Mouse (Mus musculus) small intestine, adult 2 months (tissue): Measurements from ENCODE around the gene Slc7a5.

ENCODE experiments used
- CTCF ChIP-seq: fragments of 200-500 bp; IDR thresholded peaks from 2 replicates; pipeline ENCODE4 v1.5.1; 2012; ENCODE audit warnings: low read depth, mild to moderate bottlenecking, control low read depth, inconsistent platforms, low read length, moderate library complexity, mixed read lengths; ENCODE audit not compliant: insufficient replicate concordance, insufficient read length; ENCODE audit errors: extremely low read depth
- POLR2A ChIP-seq: fragments of 200-500 bp; IDR thresholded peaks from 2 replicates; pipeline ENCODE4 v1.6.1; 2012; ENCODE audit warnings: low read depth, mild to moderate bottlenecking, control low read depth, inconsistent platforms, low read length, moderate library complexity

GRCm38 (mm10) chr8:121897205-121897604, 10.3 kb downstream of the Slc7a5 start:
- TF ChIP-seq POLR2A: no peak
- no peak for TF ChIP-seq CTCF
